Comparison of ENCODE assay signal across 8 mouse cellular contexts in the genomic region with DNA sequence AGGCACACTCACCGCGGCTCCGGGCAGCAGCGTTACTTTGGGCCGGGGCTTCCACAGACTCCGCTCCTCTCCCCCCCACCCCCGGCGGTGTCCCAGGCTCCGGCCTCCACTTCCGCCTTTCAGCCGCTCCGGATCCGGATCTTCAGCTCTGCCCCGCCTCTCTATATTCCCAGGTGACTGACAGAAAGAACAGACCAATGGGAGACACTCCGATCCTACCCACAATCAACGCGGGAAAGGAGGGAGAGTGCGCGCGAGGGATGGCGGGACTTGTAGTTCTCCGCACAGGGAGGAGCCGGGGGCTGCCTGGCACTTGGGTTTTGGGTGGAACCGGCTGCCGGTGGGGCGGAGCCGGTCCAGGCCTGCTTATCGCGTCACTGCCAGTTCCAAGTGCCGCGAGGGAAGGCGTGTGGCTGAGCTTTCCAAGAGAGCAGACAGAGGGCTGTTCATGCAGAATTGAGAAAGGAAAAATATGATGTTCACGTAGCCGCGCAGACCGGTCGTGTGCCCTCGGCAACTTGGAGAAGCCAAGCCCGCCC. TPM values are rescaled to one million over a fixed set of nuclear protein-coding genes. Genes with fewer than 3 reads are reported as not detected.
DNase-seq lines count a peak whose midpoint lies in the region; ATAC-seq and TF ChIP-seq lines count a peak whose summit lies in the region.

Gene Rab5c, minus strand, starts transcription at position 150 of the 539 bp plus-strand sequence.

- peak; percentile 99 for ATAC-seq in forebrain, postnatal 0 days
- ATAC-seq in lung, embryonic 15.5 days (ENCODE audit: borderline replicate concordance, extremely low read depth, low FRiP score, low TSS enrichment): peak; percentile 99

- peaks cover 2 to 22% of the 10 kb centered on the region in 2 experiments; a peak in 3 of 4 replicates for H3K4me1 ChIP-seq in MEL (ENCODE audit: control insufficient read depth in 1 of 2, insufficient read depth in 2 of 2, low read length in 2 of 2)
- H3K4me1 ChIP-seq in cerebellum, adult 2 months (ENCODE audit: control insufficient read depth, insufficient read depth, low read length): peaks cover 7% of the 10 kb centered on the region
- peaks cover 10% of the 10 kb centered on the region; the same call in 1 of the 2 replicates for H3K4me1 ChIP-seq in forebrain, postnatal 0 days (ENCODE audit: insufficient read depth)
- peaks cover 20% of the 10 kb centered on the region for H3K4me1 ChIP-seq in lung, embryonic 15.5 days

- H3K79me2 ChIP-seq in MEL (ENCODE audit: control insufficient read depth, insufficient read depth, low read length, poor library complexity): peaks cover 45% of the 10 kb centered on the region

- peak; percentile 61 to 97; a peak in 3 of 4 replicates for TF ChIP-seq POLR2A in MEL (IDR thresholded peaks at IDR 0.05; ENCODE audit: control insufficient read depth in 1 of 2, insufficient read depth in 1 of 2, low read depth in 1 of 2, low read length in 2 of 2, poor library complexity in 1 of 2)
- peak; percentile 86 for TF ChIP-seq POLR2A in cerebellum, adult 2 months (IDR thresholded peaks at IDR 0.05; ENCODE audit: borderline replicate concordance, insufficient read depth, low read length)

- no peak for TF ChIP-seq RAD21 in MEL (IDR thresholded peaks at IDR 0.05; ENCODE audit: low read depth, low read length)

- peak within 1 kb of the TSS; percentile 95 for H3K9ac ChIP-seq in MEL (ENCODE audit: control insufficient read depth, low read depth, low read length, poor library complexity, severe bottlenecking)
- peak within 1 kb of the TSS; percentile 90 for H3K9ac ChIP-seq in forebrain, postnatal 0 days
- H3K9ac ChIP-seq in lung, embryonic 15.5 days: peak within 1 kb of the TSS; percentile 97

- 0 out of 6 replicates have a peak, but pooled peaks of 1 of the 3 experiments have one; percentile 2 for TF ChIP-seq CTCF in MEL (IDR thresholded peaks at IDR 0.05 in 2 of 3, conservative IDR thresholded peaks at IDR 0.05 in 1 of 3; ENCODE audit: control insufficient read depth in 1 of 3, insufficient read depth in 1 of 3, low read depth in 2 of 3, low read length in 3 of 3, poor library complexity in 1 of 3, severe bottlenecking in 1 of 3)
- TF ChIP-seq CTCF in cerebellum, adult 2 months (IDR thresholded peaks at IDR 0.05; ENCODE audit: borderline replicate concordance, insufficient read depth, low read depth, low read length): no peak
- TF ChIP-seq CTCF in forebrain, postnatal 0 days (IDR thresholded peaks at IDR 0.05; ENCODE audit: low read depth): no peak; the same call in 1 of the 2 replicates

- H3K27ac ChIP-seq in MEL (ENCODE audit: control insufficient read depth, low read depth, low read length): peak within 1 kb of the TSS; percentile 93
- peak within 1 kb of the TSS; percentile 58 for H3K27ac ChIP-seq in cerebellum, adult 2 months (ENCODE audit: insufficient read depth, low read length)
- H3K27ac ChIP-seq in forebrain, postnatal 0 days (ENCODE audit: low read depth, low read length): peak within 1 kb of the TSS; percentile 87
- peak within 1 kb of the TSS; percentile 68 for H3K27ac ChIP-seq in lung, embryonic 15.5 days

- peak; percentile 100 for DNase-seq in MEL (ENCODE audit: low read depth, low spot score)
- peak; percentile 98 to 100 for DNase-seq in cerebellum, adult 2 months
- DNase-seq in forebrain, postnatal 0 days: peak; percentile 99
- DNase-seq in heart, postnatal 4 days: peak; percentile 98
- peak; percentile 99 for DNase-seq in layer of hippocampus, adult 8-10 months (ENCODE audit: low spot score in 2 of 2)
- peak; percentile 99 for DNase-seq in ovary, adult 18-20 months (ENCODE audit: low spot score)
- DNase-seq in thymus, postnatal 0 days (ENCODE audit: low spot score): peak; percentile 98

- peak within 1 kb of the TSS; percentile 79 for H3K4me2 ChIP-seq in forebrain, postnatal 0 days (ENCODE audit: low read depth)
- H3K4me2 ChIP-seq in lung, embryonic 15.5 days: peak within 1 kb of the TSS; percentile 83

- H3K36me3 ChIP-seq in MEL (ENCODE audit: control insufficient read depth in 1 of 2, insufficient read depth in 2 of 2, low read length in 2 of 2): peaks cover 0 to 24% of the 10 kb centered on the region in 2 experiments; a peak in 3 of 4 replicates
- peaks cover 14% of the 10 kb centered on the region for H3K36me3 ChIP-seq in forebrain, postnatal 0 days (ENCODE audit: insufficient read depth)
- no peaks in the 10 kb centered on the region; the same call in 1 of the 2 replicates for H3K36me3 ChIP-seq in lung, embryonic 15.5 days

- H3K9me3 ChIP-seq in MEL (replicated peaks; ENCODE audit: insufficient read depth, low read length): no peaks in the 10 kb centered on the region
- H3K9me3 ChIP-seq in forebrain, postnatal 0 days (ENCODE audit: low read length): no peaks in the 10 kb centered on the region
- no peaks in the 10 kb centered on the region for H3K9me3 ChIP-seq in lung, embryonic 15.5 days

- peak in 1 of 2 experiments; percentile 38; a peak in 1 of 4 replicates for TF ChIP-seq EP300 in MEL (IDR thresholded peaks at IDR 0.05; ENCODE audit: low read depth in 1 of 2, low read length in 2 of 2)

- peak within 1 kb of the TSS; percentile 62 to 96 for H3K4me3 ChIP-seq in MEL (ENCODE audit: control insufficient read depth in 1 of 2, insufficient read depth in 1 of 2, low read depth in 2 of 2, low read length in 2 of 2)
- peak within 1 kb of the TSS; percentile 86 for H3K4me3 ChIP-seq in cerebellum, adult 2 months (replicated peaks; ENCODE audit: insufficient read depth, low read depth, low read length)
- H3K4me3 ChIP-seq in forebrain, postnatal 0 days (ENCODE audit: low read depth, low read length): peak within 1 kb of the TSS; percentile 94
- peak within 1 kb of the TSS; percentile 96 for H3K4me3 ChIP-seq in lung, embryonic 15.5 days

- WGBS in cerebellum, adult 2 months: under 1% methylated on average over 39 of the region's 39 CpGs
- 1% methylated on average over 39 of the region's 39 CpGs for WGBS in forebrain, postnatal 0 days
- WGBS in lung, embryonic 15.5 days: under 1% methylated on average over 39 of the region's 39 CpGs

- no peaks in the 10 kb centered on the region for H3K27me3 ChIP-seq in MEL (ENCODE audit: control insufficient read depth in 1 of 2, insufficient read depth in 2 of 2, low read length in 2 of 2)
- no peaks in the 10 kb centered on the region for H3K27me3 ChIP-seq in cerebellum, adult 2 months (ENCODE audit: control insufficient read depth, insufficient read depth, low read length)
- no peaks in the 10 kb centered on the region for H3K27me3 ChIP-seq in forebrain, postnatal 0 days (ENCODE audit: insufficient read depth, low read length)
- H3K27me3 ChIP-seq in lung, embryonic 15.5 days: no peaks in the 10 kb centered on the region

TF ChIP-seq in MEL, 35 proteins besides CTCF, POLR2A, EP300 and RAD21 (continues in another document):
- TF ChIP-seq MAZ (IDR thresholded peaks at IDR 0.05; ENCODE audit: low read depth, low read length): peak; percentile 81; the same call in 1 of the 2 replicates
- TF ChIP-seq TBP (IDR thresholded peaks at IDR 0.05; ENCODE audit: low read depth, low read length): no peak; the same call in none of the 2 replicates
- TF ChIP-seq JUND (IDR thresholded peaks at IDR 0.05; ENCODE audit: low read depth, low read length): no peak
- TF ChIP-seq GATA1 (IDR thresholded peaks at IDR 0.05; ENCODE audit: low read depth, low read length): 0 out of 2 replicates have a peak, but pooled peaks have one; percentile 46
- peak; percentile 59; the same call in 1 of the 2 replicates for TF ChIP-seq MAX (IDR thresholded peaks at IDR 0.05; ENCODE audit: low read length)
- TF ChIP-seq ZMIZ1 (IDR thresholded peaks at IDR 0.05; ENCODE audit: low read depth, low read length): peak; percentile 95
- no peak for TF ChIP-seq UBTF (IDR thresholded peaks at IDR 0.05; ENCODE audit: borderline replicate concordance, insufficient read depth, low read depth, low read length)
- peak; percentile 55 for TF ChIP-seq MYC (IDR thresholded peaks at IDR 0.05; ENCODE audit: low read depth, low read length)
- TF ChIP-seq KAT2A (conservative IDR thresholded peaks at IDR 0.05; ENCODE audit: low read depth, low read length): peak; percentile 96
- peak; percentile 56; the same call in 1 of the 2 replicates for TF ChIP-seq ETS1 (IDR thresholded peaks at IDR 0.05; ENCODE audit: low read depth, low read length)
- no peak for TF ChIP-seq ZNF384 (IDR thresholded peaks at IDR 0.05; ENCODE audit: low read depth, low read length)
- peak; percentile 96 for TF ChIP-seq POLR2AphosphoS2 (IDR thresholded peaks at IDR 0.05; ENCODE audit: low read length)
- peak; percentile 98 for TF ChIP-seq HCFC1 (IDR thresholded peaks at IDR 0.05; ENCODE audit: low read depth, low read length)
- no peak for TF ChIP-seq BHLHE40 (IDR thresholded peaks at IDR 0.05; ENCODE audit: borderline replicate concordance, low read depth, low read length)
- peak; percentile 96 for TF ChIP-seq E2F4 (IDR thresholded peaks at IDR 0.05; ENCODE audit: borderline replicate concordance, low read depth, low read length)
- TF ChIP-seq SMC3 (IDR thresholded peaks at IDR 0.05; ENCODE audit: low read depth, low read length): 0 out of 2 replicates have a peak, but pooled peaks have one; percentile 5
- no peak; the same call in 1 of the 2 replicates for TF ChIP-seq USF1 (IDR thresholded peaks at IDR 0.05; ENCODE audit: low read depth, low read length)
- TF ChIP-seq NRF1 (IDR thresholded peaks at IDR 0.05; ENCODE audit: insufficient read depth, low read depth, low read length, poor library complexity, severe bottlenecking): peak; percentile 53
- TF ChIP-seq CHD2 (IDR thresholded peaks at IDR 0.05; ENCODE audit: low read length): peak; percentile 98
- TF ChIP-seq ZC3H11A (IDR thresholded peaks at IDR 0.05; ENCODE audit: low read depth, low read length): no peak
- peak; percentile 89 for TF ChIP-seq MXI1 (IDR thresholded peaks at IDR 0.05; ENCODE audit: low read depth, low read length)
- peak; percentile 98 for TF ChIP-seq ELF1 (IDR thresholded peaks at IDR 0.05; ENCODE audit: low read depth, low read length)
- TF ChIP-seq TCF12 (IDR thresholded peaks at IDR 0.05; ENCODE audit: low read depth, low read length): peak; percentile 74; the same call in 1 of the 2 replicates

RNA-seq across cellular contexts. Expression of gene Rab5c, which starts in this region (rescaled TPM):
- 233 and 263 TPM in 2 replicates for total RNA-seq in MEL (2012; rRNA removed)
- 100 to 1,000 TPM in 1 of 2 experiments, not detected in 1; 249 TPM for polyA plus RNA-seq in MEL (2012; ENCODE audit: insufficient read depth in 1 of 2, insufficient read length in 2 of 2, low read depth in 1 of 2, low replicate concordance in 2 of 2, missing spikeins in 1 of 2)
- polyA plus RNA-seq in cerebellum, adult 2 months (2012; rRNA removed): 186 and 187 TPM in 2 replicates
- total RNA-seq in forebrain, postnatal 0 days (2014; rRNA removed): 208 and 211 TPM in 2 replicates
- polyA plus RNA-seq in forebrain, postnatal 0 days (2015; fragmentation: Nextera tagmentation; extraction: Ambion mirVana): 34.9 and 37.8 TPM in 2 replicates
- total RNA-seq in heart, postnatal 4 days (2021): 10 to 100 TPM; 78.8 to 83.6 TPM
- 100 to 1,000 TPM; 134 to 163 (median 148) TPM for total RNA-seq in layer of hippocampus, adult 8-10 months (2022)
- 24.4 and 26.0 TPM in 2 replicates for polyA plus RNA-seq in lung, embryonic 15.5 days (2015; fragmentation: Nextera tagmentation; extraction: Ambion mirVana)
- 35.8 and 38.6 TPM in 2 replicates for polyA plus RNA-seq in thymus, postnatal 0 days (2015; fragmentation: Nextera tagmentation; extraction: Ambion mirVana)

Comparison
In these comparisons a context has a peak if more than half of its experiments do, and no peak if none do; other contexts are left out.
1. Peak in every context shown above with its lines: DNase-seq, ATAC-seq, H3K4me3 ChIP-seq and H3K27ac ChIP-seq.